Mouse (Mus musculus): Measurements from ENCODE around the gene Ccdc24. TPM values are rescaled to one million over a fixed set of nuclear protein-coding genes. Genes with fewer than 3 reads are reported as not detected.

Gene Ccdc24
- polyA plus RNA-seq, 1 experiment from 2014 or later: 2.0 TPM

DNA sequence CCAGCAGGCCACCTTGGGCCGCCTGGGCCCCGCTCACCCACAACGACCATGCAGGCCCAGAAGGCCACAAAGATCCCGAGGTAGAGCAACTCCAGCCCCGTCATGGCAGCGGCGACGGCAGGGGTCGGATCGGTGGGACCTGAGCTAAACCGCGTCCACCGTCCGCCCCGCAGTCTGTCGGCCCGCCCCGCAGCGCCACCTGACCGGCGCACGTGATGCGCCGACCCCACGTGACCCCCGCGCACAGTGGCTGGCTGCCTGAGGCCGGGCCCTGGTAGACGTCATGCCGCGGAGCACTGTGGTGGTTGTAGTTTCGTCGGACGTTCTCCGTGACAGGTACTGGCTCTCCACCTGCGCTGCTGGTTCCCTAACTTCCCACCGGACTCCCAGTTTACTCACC lies 14.8 kb upstream of the Ccdc24 start, which contains the start of gene Atp6v0b:
TSS of gene Atp6v0b (minus strand) at position 201 of the 400 bp plus-strand sequence.
- Histone ChIP-seq H3K4me3 (ENCODE audit: low read length) (peak within 1 kb of the TSS; percentile 97), H3K27ac (ENCODE audit: low read length) (peak within 1 kb of the TSS; percentile 39), H3K4me2 (ENCODE audit: low read depth, low read length) (peak within 1 kb of the TSS; percentile 98), H3K36me3 (ENCODE audit: control insufficient read depth, insufficient read depth, low read length) (peaks cover 2% of the 10 kb centered on the region; the same call in 1 of the 2 replicates), H3K9ac (ENCODE audit: low read length) (peak within 1 kb of the TSS; percentile 92), H3K27me3 (ENCODE audit: control insufficient read depth, insufficient read depth, low read depth, low read length) (no peaks in the 10 kb centered on the region), H3K4me1 (replicated peaks; ENCODE audit: control insufficient read depth, insufficient read depth, low read length) (peaks cover 27% of the 10 kb centered on the region), H3K9me3 (ENCODE audit: control insufficient read depth, low read length) (no peaks in the 10 kb centered on the region)
- under 1% methylated on average over 37 of the region's 37 CpGs for WGBS
- ATAC-seq (ENCODE audit: low read depth): peak; percentile 89

DNA sequence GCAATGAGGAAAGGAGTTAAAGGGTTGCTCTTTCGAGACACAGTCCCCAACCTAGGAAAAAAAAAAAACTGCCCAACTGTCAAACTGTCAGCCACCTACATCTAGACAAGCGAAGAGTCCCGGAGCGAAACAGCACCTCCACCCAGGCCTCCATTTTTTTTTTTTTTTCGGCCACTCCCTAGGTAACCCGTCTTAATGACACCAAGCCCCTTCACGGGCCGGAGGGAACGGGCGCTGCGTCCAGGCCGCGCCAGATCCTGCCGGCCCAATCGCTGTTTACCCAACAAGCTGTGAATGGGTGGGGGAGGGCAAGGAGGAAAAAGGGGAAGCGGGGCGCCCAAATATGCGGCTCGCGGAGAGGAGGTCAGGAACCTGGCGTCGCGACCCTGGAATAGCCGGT lies 14.3 kb upstream of the Ccdc24 start:
- H3K27ac ChIP-seq (ENCODE audit: low read length): peak overlapping the region; percentile 39
- peaks cover 2% of the 10 kb centered on the region; the same call in 1 of the 2 replicates for H3K36me3 ChIP-seq (ENCODE audit: control insufficient read depth, insufficient read depth, low read length)
- H3K27me3 ChIP-seq (ENCODE audit: control insufficient read depth, insufficient read depth, low read depth, low read length): no peaks in the 10 kb centered on the region
- peaks cover 27% of the 10 kb centered on the region for H3K4me1 ChIP-seq (replicated peaks; ENCODE audit: control insufficient read depth, insufficient read depth, low read length)
- peak overlapping the region; percentile 92 for H3K9ac ChIP-seq (ENCODE audit: low read length)
- WGBS: under 1% methylated on average over 24 of the region's 24 CpGs
- peak overlapping the region; percentile 97 for H3K4me3 ChIP-seq (ENCODE audit: low read length)
- H3K9me3 ChIP-seq (ENCODE audit: control insufficient read depth, low read length): no peaks in the 10 kb centered on the region
- peak overlapping the region; percentile 98 for H3K4me2 ChIP-seq (ENCODE audit: low read depth, low read length)
- peak; percentile 2; the same call in 1 of the 2 replicates for ATAC-seq (ENCODE audit: low read depth)

GRCm38 (mm10) chr4:117885994-117886393 lies 13.6 kb upstream of the Ccdc24 start:
- Histone ChIP-seq H3K9ac (ENCODE audit: low read length) (peak overlapping the region; percentile 92; the same call in 1 of the 2 replicates), H3K36me3 (ENCODE audit: control insufficient read depth, insufficient read depth, low read length) (peaks cover 2% of the 10 kb centered on the region; the same call in 1 of the 2 replicates), H3K27ac (ENCODE audit: low read length) (no peak overlapping the region), H3K4me2 (ENCODE audit: low read depth, low read length) (peak overlapping the region; percentile 98), H3K27me3 (ENCODE audit: control insufficient read depth, insufficient read depth, low read depth, low read length) (no peaks in the 10 kb centered on the region), H3K4me3 (ENCODE audit: low read length) (peak overlapping the region; percentile 97), H3K4me1 (replicated peaks; ENCODE audit: control insufficient read depth, insufficient read depth, low read length) (peaks cover 23% of the 10 kb centered on the region), H3K9me3 (ENCODE audit: control insufficient read depth, low read length) (no peaks in the 10 kb centered on the region)
- 78% methylated on average over 9 of the region's 9 CpGs for WGBS
- no peak for ATAC-seq (ENCODE audit: low read depth)

DNA sequence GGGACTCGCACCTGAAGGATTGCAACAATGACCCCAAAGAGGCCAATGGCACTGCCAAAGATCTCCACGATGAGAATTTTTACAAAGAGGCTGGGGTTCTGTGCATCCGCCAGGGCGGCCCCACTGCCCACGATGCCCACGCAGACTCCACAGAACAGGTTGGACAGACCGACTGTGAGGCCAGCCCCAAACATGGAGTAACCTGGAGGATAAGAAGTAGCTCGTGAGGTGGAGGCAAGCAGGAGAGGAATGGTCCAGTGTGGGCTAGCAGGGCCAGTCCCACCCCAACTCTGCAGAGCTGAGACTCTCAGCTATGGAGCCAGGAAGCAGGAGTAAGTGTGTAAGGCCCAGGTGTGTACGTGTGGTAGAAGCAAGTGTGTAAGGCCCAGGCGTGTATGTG lies 12.7 kb upstream of the Ccdc24 start:
- no peak overlapping the region for H3K9ac ChIP-seq (ENCODE audit: low read length)
- no peak overlapping the region for H3K27ac ChIP-seq (ENCODE audit: low read length)
- peaks cover 2% of the 10 kb centered on the region; the same call in 1 of the 2 replicates for H3K36me3 ChIP-seq (ENCODE audit: control insufficient read depth, insufficient read depth, low read length)
- no peak overlapping the region for H3K4me3 ChIP-seq (ENCODE audit: low read length)
- no peak for ATAC-seq (ENCODE audit: low read depth)
- WGBS: 92% methylated on average over 10 of the region's 10 CpGs
- H3K4me1 ChIP-seq (replicated peaks; ENCODE audit: control insufficient read depth, insufficient read depth, low read length): peaks cover 20% of the 10 kb centered on the region
- no peak overlapping the region for H3K4me2 ChIP-seq (ENCODE audit: low read depth, low read length)
- no peaks in the 10 kb centered on the region for H3K9me3 ChIP-seq (ENCODE audit: control insufficient read depth, low read length)
- no peaks in the 10 kb centered on the region for H3K27me3 ChIP-seq (ENCODE audit: control insufficient read depth, insufficient read depth, low read depth, low read length)

DNA sequence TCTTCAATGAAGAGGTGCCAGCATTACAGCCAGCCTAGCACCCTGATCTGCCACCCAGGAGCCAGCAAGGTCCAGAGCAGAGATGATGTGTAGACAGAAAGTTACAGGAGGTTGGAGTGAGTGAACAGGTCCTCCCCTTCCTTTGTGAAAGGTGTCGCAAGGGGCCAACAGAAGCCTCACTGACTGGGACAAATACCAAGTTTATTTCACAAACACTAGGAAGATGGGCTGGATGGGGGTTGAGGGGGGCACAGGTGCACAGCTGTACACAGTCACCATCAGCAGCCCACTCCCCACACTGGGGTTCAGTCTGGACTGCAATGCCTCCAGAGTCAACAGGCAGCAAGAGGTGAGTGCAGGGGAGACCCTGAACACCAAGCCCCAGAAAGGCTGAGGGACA lies 11.8 kb upstream of the Ccdc24 start:
- no peak overlapping the region for H3K4me3 ChIP-seq (ENCODE audit: low read length)
- 92% methylated on average over 1 of the region's 1 CpGs for WGBS
- H3K9ac ChIP-seq (ENCODE audit: low read length): no peak overlapping the region
- H3K4me2 ChIP-seq (ENCODE audit: low read depth, low read length): no peak overlapping the region
- ATAC-seq (ENCODE audit: low read depth): no peak
- peaks cover 20% of the 10 kb centered on the region for H3K4me1 ChIP-seq (replicated peaks; ENCODE audit: control insufficient read depth, insufficient read depth, low read length)
- no peak overlapping the region for H3K27ac ChIP-seq (ENCODE audit: low read length)
- no peaks in the 10 kb centered on the region for H3K27me3 ChIP-seq (ENCODE audit: control insufficient read depth, insufficient read depth, low read depth, low read length)
- H3K36me3 ChIP-seq (ENCODE audit: control insufficient read depth, insufficient read depth, low read length): peaks cover 2% of the 10 kb centered on the region; the same call in 1 of the 2 replicates
- H3K9me3 ChIP-seq (ENCODE audit: control insufficient read depth, low read length): no peaks in the 10 kb centered on the region

DNA sequence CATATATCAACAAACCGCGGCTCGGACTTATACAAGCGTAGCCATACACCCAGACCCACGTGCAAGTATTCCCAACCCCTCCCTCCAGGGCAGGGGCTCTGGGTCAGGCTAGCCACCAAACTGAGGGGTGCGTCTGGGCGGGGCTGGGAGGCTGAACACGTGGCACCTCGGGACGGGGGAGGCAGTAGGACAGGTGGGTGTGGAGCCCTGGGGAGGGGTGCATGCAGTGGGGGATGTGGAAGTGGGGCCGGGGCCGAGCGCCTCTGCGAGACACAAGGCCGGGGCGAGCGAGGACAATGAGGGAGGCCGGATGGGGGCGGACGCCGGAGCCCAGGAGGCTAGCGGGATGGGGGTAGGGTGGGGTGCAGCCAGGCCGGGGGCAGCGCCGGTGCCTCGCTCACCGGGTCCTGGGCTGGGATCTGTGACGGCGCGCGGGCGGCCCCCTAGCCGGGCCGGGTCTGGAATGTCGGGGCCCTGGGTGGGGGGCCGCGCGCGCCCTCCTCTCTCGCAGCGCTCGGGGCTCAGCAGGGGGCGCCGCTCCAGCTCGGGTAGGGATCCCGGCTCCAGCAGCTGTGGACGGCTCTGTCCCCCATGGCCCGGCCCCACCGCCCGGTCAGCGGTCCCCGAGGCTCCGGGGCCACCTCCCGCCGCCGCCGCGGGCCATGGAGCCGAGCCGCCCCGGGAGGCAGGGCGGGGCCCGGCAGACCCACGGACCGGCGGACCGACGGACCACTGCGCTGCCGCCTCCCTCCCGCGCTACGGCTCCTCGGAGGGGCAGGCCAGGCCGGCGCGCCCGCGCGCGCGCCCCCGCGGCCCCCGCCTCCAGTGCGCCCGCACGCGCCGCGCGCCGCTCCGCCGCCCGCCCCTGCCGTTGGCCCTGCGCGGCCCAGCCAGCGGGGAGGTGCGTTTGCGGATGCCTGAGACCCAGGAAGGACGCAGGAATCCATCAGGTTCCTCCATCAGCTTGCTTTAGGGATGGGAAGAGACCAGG lies 10.6 kb upstream of the Ccdc24 start, which contains the start of gene B4galt2:
TSS of gene B4galt2 (minus strand) at position 787 of the 991 bp plus-strand sequence.
- peak within 1 kb of the TSS; percentile 79 for H3K9ac ChIP-seq (ENCODE audit: low read length)
- H3K4me1 ChIP-seq (replicated peaks; ENCODE audit: control insufficient read depth, insufficient read depth, low read length): peaks cover 20% of the 10 kb centered on the region
- WGBS: under 1% methylated on average over 45 of the region's 103 CpGs
- H3K27me3 ChIP-seq (ENCODE audit: control insufficient read depth, insufficient read depth, low read depth, low read length): no peaks in the 10 kb centered on the region
- H3K36me3 ChIP-seq (ENCODE audit: control insufficient read depth, insufficient read depth, low read length): 0 out of 2 replicates have a peak, but pooled peaks cover 2% of the 10 kb centered on the region
- peak; percentile 67 for ATAC-seq (ENCODE audit: low read depth)
- H3K9me3 ChIP-seq (ENCODE audit: control insufficient read depth, low read length): no peaks in the 10 kb centered on the region
- H3K27ac ChIP-seq (ENCODE audit: low read length): peak within 1 kb of the TSS; percentile 25
- H3K4me3 ChIP-seq (ENCODE audit: low read length): peak within 1 kb of the TSS; percentile 64
- peak within 1 kb of the TSS; percentile 90 for H3K4me2 ChIP-seq (ENCODE audit: low read depth, low read length)

DNA sequence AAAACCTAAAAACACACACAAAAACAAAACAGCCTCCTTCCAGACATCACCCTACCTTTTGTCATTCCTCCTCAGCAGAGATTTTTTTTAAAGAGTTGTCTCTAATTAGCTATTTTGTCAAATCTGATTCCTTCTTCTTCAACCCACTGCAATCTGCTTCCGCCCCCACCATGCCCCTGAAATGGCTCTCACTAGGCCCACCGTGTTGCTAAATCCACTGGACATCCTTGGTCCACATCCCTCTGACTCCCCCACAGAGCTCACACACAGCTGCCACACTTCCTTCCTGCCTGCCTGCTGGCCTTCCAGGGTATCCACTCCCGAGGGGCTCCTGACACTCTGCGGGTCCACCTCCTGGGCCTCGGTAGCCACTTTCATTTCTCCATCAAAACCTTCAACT lies 6.3 kb upstream of the Ccdc24 start:
- Histone ChIP-seq H3K36me3 (ENCODE audit: control insufficient read depth, insufficient read depth, low read length) (peaks cover 9% of the 10 kb centered on the region), H3K27ac (ENCODE audit: low read length) (no peak overlapping the region), H3K4me3 (ENCODE audit: low read length) (no peak overlapping the region), H3K9ac (ENCODE audit: low read length) (no peak overlapping the region), H3K4me1 (replicated peaks; ENCODE audit: control insufficient read depth, insufficient read depth, low read length) (peaks cover 8% of the 10 kb centered on the region), H3K4me2 (ENCODE audit: low read depth, low read length) (no peak overlapping the region), H3K27me3 (ENCODE audit: control insufficient read depth, insufficient read depth, low read depth, low read length) (no peaks in the 10 kb centered on the region), H3K9me3 (ENCODE audit: control insufficient read depth, low read length) (no peaks in the 10 kb centered on the region)
- 71% methylated on average over 5 of the region's 5 CpGs for WGBS
- no peak for ATAC-seq (ENCODE audit: low read depth)

- no peak overlapping the region for H3K4me2 ChIP-seq (ENCODE audit: low read depth, low read length)
- no peak overlapping the region for H3K4me3 ChIP-seq (ENCODE audit: low read length)
- peaks cover 5% of the 10 kb centered on the region for H3K4me1 ChIP-seq (replicated peaks; ENCODE audit: control insufficient read depth, insufficient read depth, low read length)
Observed at GRCm38 (mm10) chr4:117878301-117878700, 5.9 kb upstream of the Ccdc24 start.

GRCm38 (mm10) chr4:117873615-117874014 lies 1.3 kb upstream of the Ccdc24 start:
- no peak for ATAC-seq (ENCODE audit: low read depth)
- H3K4me3 ChIP-seq (ENCODE audit: low read length): no peak overlapping the region
- H3K4me2 ChIP-seq (ENCODE audit: low read depth, low read length): no peak overlapping the region
- no peaks in the 10 kb centered on the region for H3K9me3 ChIP-seq (ENCODE audit: control insufficient read depth, low read length)
- peaks cover 9% of the 10 kb centered on the region for H3K36me3 ChIP-seq (ENCODE audit: control insufficient read depth, insufficient read depth, low read length)
- peaks cover 6% of the 10 kb centered on the region; the same call in 1 of the 2 replicates for H3K4me1 ChIP-seq (replicated peaks; ENCODE audit: control insufficient read depth, insufficient read depth, low read length)
- 84% methylated on average over 9 of the region's 9 CpGs for WGBS
- H3K9ac ChIP-seq (ENCODE audit: low read length): no peak overlapping the region
- H3K27ac ChIP-seq (ENCODE audit: low read length): no peak overlapping the region
- H3K27me3 ChIP-seq (ENCODE audit: control insufficient read depth, insufficient read depth, low read depth, low read length): no peaks in the 10 kb centered on the region

More at GRCm38 (mm10) chr4:117878301-117878700, 5.9 kb upstream of the Ccdc24 start:
- H3K27me3 ChIP-seq (ENCODE audit: control insufficient read depth, insufficient read depth, low read depth, low read length): no peaks in the 10 kb centered on the region
- no peak overlapping the region for H3K27ac ChIP-seq (ENCODE audit: low read length)
- H3K36me3 ChIP-seq (ENCODE audit: control insufficient read depth, insufficient read depth, low read length): peaks cover 9% of the 10 kb centered on the region
- ATAC-seq (ENCODE audit: low read depth): no peak
- WGBS: 58% methylated on average over 10 of the region's 10 CpGs
- no peak overlapping the region for H3K9ac ChIP-seq (ENCODE audit: low read length)
- no peaks in the 10 kb centered on the region for H3K9me3 ChIP-seq (ENCODE audit: control insufficient read depth, low read length)

Measured in lung, embryonic 16.5 days (tissue).